Mouse (Mus musculus): ENCODE results near the gene Mlkl.
A peak's percentile ranks its signal among the peaks of the same experiment; 100 is the strongest.

The Mlkl gene

GRCm38 (mm10) chr8:111337890-111338347 is at the start of gene Mlkl:
Gene Mlkl, minus strand, starts transcription at chr8:111338177.
- peak; percentile 59 to 65 for DNase-seq (ENCODE audit: low spot score in 2 of 2)

- DNase-seq (ENCODE audit: low spot score in 2 of 2): no peak
Observed at GRCm38 (mm10) chr8:111385915-111386314, 47.9 kb upstream of the Mlkl start.

GRCm38 (mm10) chr8:111384628-111385027 is 46.7 kb upstream of the Mlkl start:
- DNase-seq (ENCODE audit: low spot score in 2 of 2): no peak

- DNase-seq (ENCODE audit: low spot score in 2 of 2): no peak
Observed at GRCm38 (mm10) chr8:111375192-111375591, 37.2 kb upstream of the Mlkl start.

- peak in 1 of 2 experiments; percentile 56 for DNase-seq (ENCODE audit: low spot score in 2 of 2)
Observed at GRCm38 (mm10) chr8:111369711-111370110, 31.7 kb upstream of the Mlkl start.

- DNase-seq (ENCODE audit: low spot score in 2 of 2): no peak
Observed at GRCm38 (mm10) chr8:111367350-111367749, 29.4 kb upstream of the Mlkl start.

- peak; percentile 60 to 64 for DNase-seq (ENCODE audit: low spot score in 2 of 2)
Observed at GRCm38 (mm10) chr8:111366610-111367234, 28.7 kb upstream of the Mlkl start.

- DNase-seq (ENCODE audit: low spot score in 2 of 2): no peak
Observed at GRCm38 (mm10) chr8:111363489-111363888, 25.5 kb upstream of the Mlkl start.

- DNase-seq (ENCODE audit: low spot score in 2 of 2): no peak
Observed at GRCm38 (mm10) chr8:111360579-111361209, 22.7 kb upstream of the Mlkl start.

- no peak for DNase-seq (ENCODE audit: low spot score in 2 of 2)
Observed at GRCm38 (mm10) chr8:111359936-111360335, 22.0 kb upstream of the Mlkl start.

- no peak for DNase-seq (ENCODE audit: low spot score in 2 of 2)
Observed at GRCm38 (mm10) chr8:111358905-111359304, 20.9 kb upstream of the Mlkl start.

- no peak for DNase-seq (ENCODE audit: low spot score in 2 of 2)
Observed at GRCm38 (mm10) chr8:111357433-111357832, 19.5 kb upstream of the Mlkl start.

- no peak for DNase-seq (ENCODE audit: low spot score in 2 of 2)
Observed at GRCm38 (mm10) chr8:111353497-111353896, 15.5 kb upstream of the Mlkl start.

GRCm38 (mm10) chr8:111352289-111352688 is 14.3 kb upstream of the Mlkl start:
- DNase-seq (ENCODE audit: low spot score in 2 of 2): no peak

GRCm38 (mm10) chr8:111350577-111350976 is 12.6 kb upstream of the Mlkl start:
- no peak for DNase-seq (ENCODE audit: low spot score in 2 of 2)

GRCm38 (mm10) chr8:111343225-111343624 is 5.2 kb upstream of the Mlkl start:
- peak; percentile 69 to 72 for DNase-seq (ENCODE audit: low spot score in 2 of 2)

- DNase-seq (ENCODE audit: low spot score in 2 of 2): no peak
Observed at GRCm38 (mm10) chr8:111340186-111340585, 2.2 kb upstream of the Mlkl start.

- no peak for DNase-seq (ENCODE audit: low spot score in 2 of 2)
Observed at GRCm38 (mm10) chr8:111338370-111339208, 612 bp upstream of the Mlkl start.

GRCm38 (mm10) chr8:111337311-111337889 is 577 bp downstream of the Mlkl start:
- DNase-seq (ENCODE audit: low spot score in 2 of 2): no peak

- no peak for DNase-seq (ENCODE audit: low spot score in 2 of 2)
Observed at GRCm38 (mm10) chr8:111336692-111337091, 1.3 kb downstream of the Mlkl start.

- DNase-seq (ENCODE audit: low spot score in 2 of 2): no peak
Observed at GRCm38 (mm10) chr8:111325222-111325790, 12.7 kb downstream of the Mlkl start.

GRCm38 (mm10) chr8:111314729-111315128 is 23.2 kb downstream of the Mlkl start:
- DNase-seq (ENCODE audit: low spot score in 2 of 2): no peak

All from urinary bladder, adult 18-20 months (tissue).